Mouse (Mus musculus) olfactory bulb, adult 2 months (tissue): Measurements from ENCODE around the gene Zfp536.

ENCODE experiments used
- CTCF ChIP-seq: fragments of 200-500 bp; IDR thresholded peaks from 2 replicates; pipeline ENCODE4 v1.5.1; 2012; ENCODE audit warnings: low read depth, mild to moderate bottlenecking, low read length, moderate library complexity; ENCODE audit not compliant: insufficient read depth
- POLR2A ChIP-seq: fragments of 200-500 bp; IDR thresholded peaks from 2 replicates; pipeline ENCODE4 v1.6.1; 2012; ENCODE audit warnings: mild to moderate bottlenecking, low read depth, low read length, moderate library complexity; ENCODE audit not compliant: insufficient read depth

DNA sequence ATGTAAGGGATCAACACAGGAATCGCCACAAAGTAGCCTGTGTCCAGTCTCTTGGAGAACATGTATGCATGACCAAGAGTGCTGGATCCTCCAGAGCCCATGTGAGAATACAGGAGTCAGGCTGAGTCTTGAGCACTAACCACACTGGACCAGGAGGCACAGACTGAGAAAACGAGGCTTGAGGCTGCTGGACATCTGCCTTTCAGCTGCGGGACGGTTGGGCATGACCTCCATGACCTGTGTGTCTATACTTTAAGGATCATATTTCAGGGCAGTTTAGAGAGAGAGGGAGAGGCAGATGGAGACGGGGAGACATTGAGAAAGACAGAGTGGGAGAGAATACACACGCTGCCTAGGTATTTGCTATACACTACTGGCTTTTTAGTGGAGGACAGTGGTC, 229.4 kb downstream of the Zfp536 start:
- TF ChIP-seq POLR2A (no peak), CTCF (no peak)
